Mouse (Mus musculus) Patski (cell line): Measurements from ENCODE around the gene Arl5a. TPM values are rescaled to one million over a fixed set of nuclear protein-coding genes. Genes with fewer than 3 reads are reported as not detected.

Source experiments
- ATAC-seq: fragments of 100-300 bp; one replicate; pipeline ENCODE4 v1.8.0; 2021
- CTCF ChIA-PET: fragments of 350-600 bp; sonication (Branson Sonifier 250); formaldehyde crosslinking; loops from one replicate; lab custom pipeline; 2022; ENCODE audit warnings: inconsistent platforms; lab: Charles Lee
- POLR2A ChIA-PET: fragments of 350-600 bp; sonication (Branson Sonifier 250); formaldehyde crosslinking; loops from one replicate; lab custom pipeline; 2022; ENCODE audit warnings: antibody characterized with exemption, inconsistent platforms; lab: Charles Lee
- DNase-seq: peaks from one replicate; pipeline ENCODE4 v3.0.0-alpha.2; 2011; ENCODE audit warnings: low read depth, low spot score
- H3K27me3 ChIP-seq: fragments of 371-371 bp; one replicate; pipeline ENCODE4 v1.5.1; 2021
- CTCF ChIP-seq: fragments of 100-300 bp; IDR thresholded peaks from one replicate; pipeline ENCODE4 v1.5.1; 2021
- in situ Hi-C: fragments of 300-500 bp; cut with MboI; formaldehyde crosslinking; loops from 3 replicates; pipeline ENCODE4 v1.11.1; 2018; ENCODE audit warnings: low pct_unique_long_range_greater_than_20kb, mixed read lengths
- polyA plus RNA-seq: library from polyadenylated mRNA; unstranded; gene quantifications from one replicate; pipeline ENCODE4 v1.2.3, GENCODE M21; 2021

Arl5a gene
- polyA plus RNA-seq: 35.1 TPM

DNA sequence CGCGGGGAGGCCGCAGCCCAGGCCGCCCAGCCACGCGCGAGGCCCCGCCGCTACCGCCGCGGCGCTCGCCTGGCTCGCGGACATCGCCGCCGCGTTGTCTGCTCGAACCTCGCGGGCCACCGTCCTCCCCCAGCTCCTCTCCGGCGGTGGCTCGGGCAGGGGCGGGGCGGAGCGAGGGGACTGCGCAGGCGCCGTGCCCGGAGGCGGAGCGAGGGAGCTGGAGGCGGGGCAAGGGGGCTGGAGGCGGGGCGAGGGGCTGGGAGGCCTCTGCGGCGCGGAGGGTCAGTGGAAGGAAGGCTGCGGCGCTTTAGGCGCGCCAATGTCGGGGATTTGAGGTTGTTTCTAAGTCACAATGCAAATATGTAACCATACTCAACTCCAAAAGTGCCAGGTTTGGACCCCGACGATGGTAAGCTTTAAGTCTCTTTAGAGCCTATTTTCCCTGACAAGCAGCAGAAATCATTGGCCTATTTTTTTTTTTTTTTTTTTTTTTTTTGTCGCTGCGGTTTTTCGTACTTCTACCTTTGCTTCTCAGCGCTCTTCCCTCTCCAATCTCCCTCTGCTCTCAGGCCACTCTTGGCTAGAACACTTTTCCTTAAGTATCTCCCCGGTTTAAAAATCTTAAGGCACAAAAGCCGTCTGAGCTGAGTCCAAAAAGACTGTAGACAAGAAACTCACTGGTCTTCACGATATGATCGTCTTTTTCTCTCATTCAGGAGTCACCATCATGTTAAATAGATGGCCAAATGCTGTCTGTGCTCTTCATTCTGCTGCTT lies at the start of gene Arl5a:
Arl5a (minus strand) TSS at position 155 of the 776 bp plus-strand sequence.
- H3K27me3 ChIP-seq: no peaks in the 10 kb centered on the region
- peak; percentile 44 for DNase-seq
- ChIA-PET CTCF (interaction anchor here (1.0 to 1.9 kb wide), 3 partner anchors 8 to 166 kb away, joined by 3 to 7 read pairs (median 3); no protein-coding TSS in a partner anchor), POLR2A (interaction anchor here (0.6 to 0.9 kb wide), 4 partner anchors 12 to 88 kb away, joined by 3 to 4 read pairs (median 4); no protein-coding TSS in a partner anchor)
- in situ Hi-C loops: loop anchor here (10.0 kb wide), 1 partner anchor 170 kb away; no protein-coding TSS in a partner anchor
- no peak for TF ChIP-seq CTCF
- peak; percentile 84 for ATAC-seq

DNA sequence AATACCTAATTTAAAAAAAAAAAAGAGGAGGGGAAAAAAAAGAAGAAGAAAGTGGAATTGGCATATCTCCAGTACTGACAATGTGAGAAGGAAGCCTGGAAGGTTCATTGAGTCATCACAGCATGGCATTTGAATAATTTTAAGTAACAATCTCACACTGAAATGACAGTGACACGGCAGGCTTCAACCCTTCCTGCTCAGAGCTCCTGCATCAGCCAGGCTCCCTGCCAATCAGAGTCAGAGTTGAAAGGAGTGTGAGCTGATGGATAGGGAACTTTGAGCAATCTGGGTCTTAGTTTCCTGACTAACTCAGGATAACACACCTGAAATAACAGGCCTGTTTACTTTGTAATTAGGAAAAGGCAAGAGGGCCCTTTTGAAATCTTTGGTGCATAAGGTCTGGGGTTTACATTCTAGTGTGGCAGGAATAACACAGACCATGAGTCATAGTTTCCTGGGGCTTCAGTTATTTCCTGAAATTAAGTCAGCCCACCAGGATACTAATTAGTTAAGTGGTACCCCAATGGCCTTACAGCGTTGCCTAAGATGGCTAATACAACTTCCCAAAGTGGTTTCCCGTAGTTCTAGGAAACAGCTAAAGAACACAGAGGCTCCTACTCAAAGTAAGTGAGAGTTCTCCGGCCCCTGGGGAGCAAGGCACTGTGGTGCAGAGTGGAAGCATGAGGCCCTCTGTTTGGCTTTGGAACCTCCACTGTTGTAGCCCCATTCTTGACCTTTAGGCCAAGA lies 47.0 kb upstream of the Arl5a start:
- in situ Hi-C loops: no loop called here
- POLR2A ChIA-PET: interaction anchor here (1.8 kb wide), 1 partner anchor 12 kb away, joined by 3 read pairs; no protein-coding TSS in a partner anchor
- no peak for TF ChIP-seq CTCF
- ATAC-seq (peak; percentile 60), DNase-seq (peak; percentile 17)
- H3K27me3 ChIP-seq: no peaks in the 10 kb centered on the region
- CTCF ChIA-PET: interaction anchor here (1.2 kb wide), 1 partner anchor 16 kb away, joined by 3 read pairs; no protein-coding TSS in a partner anchor

DNA sequence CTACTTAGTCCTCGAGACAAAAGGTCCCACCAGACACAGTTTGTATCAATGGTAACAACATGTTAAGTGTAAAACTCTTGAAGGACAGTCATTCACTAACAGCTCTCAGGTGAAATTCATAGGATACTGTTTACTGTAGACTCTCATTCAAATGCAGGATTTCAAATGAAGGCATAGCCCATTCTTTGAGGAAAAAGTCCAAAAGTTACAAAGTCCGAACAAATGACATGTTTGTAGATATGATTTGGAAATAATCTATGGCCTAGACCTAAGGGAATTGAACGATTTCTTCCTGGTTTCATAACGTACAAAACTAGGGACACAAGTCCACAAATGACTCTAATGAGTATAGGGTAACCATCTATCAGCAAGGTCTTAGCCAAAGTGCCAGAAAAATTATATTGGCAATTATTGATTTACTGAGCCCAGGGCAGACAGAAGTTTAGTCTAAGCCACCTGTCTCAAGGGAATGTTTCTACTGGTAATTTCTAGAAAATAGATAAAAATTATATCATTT lies 45.4 kb upstream of the Arl5a start:
- DNase-seq (no peak), ATAC-seq (no peak)
- ChIA-PET POLR2A (no interaction called here), CTCF (no interaction called here)
- TF ChIP-seq CTCF: no peak
- no peaks in the 10 kb centered on the region for H3K27me3 ChIP-seq
- in situ Hi-C loops: no loop called here

DNA sequence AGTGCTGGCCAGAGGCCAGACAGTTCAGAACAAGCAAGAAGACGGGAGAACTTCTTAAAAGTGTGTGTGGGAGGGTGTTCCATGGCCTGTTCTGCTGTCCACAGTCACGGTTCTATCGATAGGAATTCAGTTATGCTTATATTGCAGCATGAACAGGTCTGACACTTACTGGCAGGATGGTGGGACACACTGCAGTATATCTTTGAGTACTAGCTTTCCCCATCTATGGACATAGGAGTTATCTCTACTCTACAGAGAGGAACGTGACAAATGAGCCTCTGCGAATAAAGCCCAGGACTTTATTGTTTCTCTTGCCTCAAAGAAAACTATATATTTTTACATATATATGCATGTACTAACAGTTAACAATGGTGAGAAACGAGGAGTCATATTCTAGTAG lies 42.9 kb upstream of the Arl5a start:
- ATAC-seq (no peak), DNase-seq (no peak)
- CTCF ChIA-PET: no interaction called here

DNA sequence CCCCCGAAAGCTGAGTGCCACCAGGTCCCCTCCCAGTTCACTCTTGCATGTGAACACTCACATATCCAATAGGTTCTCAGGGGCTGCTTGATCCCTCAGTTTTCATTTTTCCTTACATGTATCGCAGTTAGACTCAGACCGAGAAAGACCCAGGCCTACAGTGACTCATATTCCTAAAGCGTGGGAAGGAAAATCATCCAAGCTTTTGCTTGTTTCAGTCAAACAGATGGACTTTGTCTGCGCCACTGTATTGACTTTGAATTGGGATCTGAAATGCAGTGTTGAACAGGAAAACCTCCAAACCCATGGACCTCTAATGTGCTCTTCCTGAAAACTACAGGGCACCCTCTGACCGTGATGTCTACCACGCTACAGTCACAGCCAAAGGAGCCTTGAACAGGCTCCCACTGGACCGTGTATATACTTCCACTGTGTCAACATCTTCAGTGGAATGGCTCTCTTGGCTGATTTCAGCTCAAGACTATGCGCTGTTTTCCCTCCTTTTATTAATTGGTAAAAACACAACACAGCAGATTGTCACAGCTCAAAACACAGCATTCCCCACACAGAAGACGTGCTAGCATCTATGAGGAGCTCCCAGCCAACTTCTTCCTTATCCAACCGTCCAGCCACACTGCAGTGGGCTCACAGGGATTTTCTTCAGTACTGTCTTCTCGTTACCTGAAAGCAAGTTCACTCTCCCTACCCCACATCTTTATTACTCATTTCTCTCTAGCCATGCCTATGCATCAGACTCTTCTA lies 36.7 kb upstream of the Arl5a start:
- CTCF ChIA-PET: interaction anchor here (0.8 to 1.0 kb wide), 2 partner anchors 17 to 199 kb away, joined by 3 to 4 read pairs; no protein-coding TSS in a partner anchor
- POLR2A ChIA-PET: interaction anchor here (0.6 kb wide), 1 partner anchor 65 kb away, joined by 4 read pairs; no protein-coding TSS in a partner anchor
- no peak for DNase-seq
- no peak for ATAC-seq
- no peak for TF ChIP-seq CTCF
- in situ Hi-C loops: no loop called here
- no peaks in the 10 kb centered on the region for H3K27me3 ChIP-seq

More for the DNA sequence above, 42.9 kb upstream of the Arl5a start:
- no peaks in the 10 kb centered on the region for H3K27me3 ChIP-seq
- TF ChIP-seq CTCF: no peak
- in situ Hi-C loops: no loop called here
- POLR2A ChIA-PET: no interaction called here

DNA sequence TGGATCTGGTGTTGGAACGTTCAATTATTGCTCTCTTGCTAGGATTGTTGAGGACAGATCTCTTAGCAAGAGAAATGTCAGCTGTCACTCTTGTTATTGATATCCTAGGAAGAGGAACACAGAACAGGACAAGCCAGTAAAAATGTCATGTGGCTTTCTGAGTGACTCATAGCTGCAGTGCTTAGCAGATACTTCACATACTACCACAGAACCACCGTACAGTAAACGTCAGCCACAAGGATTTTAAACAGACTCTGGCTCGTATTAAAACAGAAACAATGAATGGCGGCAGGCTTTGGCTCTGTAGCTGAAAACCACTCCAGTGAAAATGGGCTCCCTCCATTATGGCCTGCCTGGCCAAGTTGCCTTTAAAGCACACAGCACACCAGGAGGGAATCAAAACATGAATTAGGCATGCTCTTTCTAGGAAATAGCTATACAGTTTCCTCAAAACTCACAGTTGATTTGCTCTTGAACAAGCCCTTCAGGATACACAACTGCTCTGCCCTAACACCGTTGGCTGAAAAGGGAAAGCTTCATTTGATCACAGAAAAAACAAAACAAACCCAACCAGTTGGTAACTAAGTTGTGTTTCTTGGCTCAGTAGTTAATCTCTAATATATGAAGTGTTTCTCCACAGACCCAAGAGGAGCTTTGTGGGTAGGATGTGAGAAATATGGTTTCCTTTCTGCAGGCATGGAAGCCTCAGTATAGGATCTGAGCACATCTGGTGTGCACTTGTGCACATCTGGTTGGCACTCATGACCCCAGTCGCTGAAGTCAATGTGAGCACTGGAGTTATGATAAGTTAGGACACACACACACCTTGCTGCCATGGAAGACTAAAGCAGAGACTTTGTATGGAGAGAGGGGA lies 31.1 kb upstream of the Arl5a start:
- CTCF ChIA-PET: interaction anchor here (0.8 to 1.1 kb wide), 4 partner anchors 9 to 135 kb away, joined by 3 read pairs; no protein-coding TSS in a partner anchor
- ATAC-seq: no peak

DNA sequence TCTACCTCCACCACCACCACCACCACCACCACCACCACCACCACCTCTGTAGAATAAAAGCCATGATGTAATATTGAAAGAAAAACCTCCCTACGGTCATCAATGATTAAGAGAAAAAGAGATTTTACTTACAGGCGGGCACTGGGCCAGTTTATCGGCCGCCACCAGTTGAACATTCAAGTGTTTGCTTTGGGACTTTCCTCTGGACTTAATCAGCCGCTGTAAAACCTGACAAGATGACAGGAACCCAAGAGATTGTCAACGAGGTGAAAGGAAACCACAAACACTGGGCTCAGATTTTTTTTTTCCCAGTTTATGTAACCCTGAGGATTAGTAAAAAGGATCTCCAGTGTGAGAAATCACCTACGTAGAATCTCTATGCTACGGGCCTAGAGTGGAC lies 25.1 kb upstream of the Arl5a start:
- ATAC-seq (no peak), DNase-seq (no peak)
- no peak for TF ChIP-seq CTCF
- no peaks in the 10 kb centered on the region for H3K27me3 ChIP-seq
- ChIA-PET POLR2A (no interaction called here), CTCF (interaction anchor here (3.6 kb wide), 1 partner anchor 15 kb away, joined by 11 read pairs; no protein-coding TSS in a partner anchor)
- in situ Hi-C loops: no loop called here

More for the DNA sequence above, 31.1 kb upstream of the Arl5a start:
- no peak for DNase-seq
- POLR2A ChIA-PET: interaction anchor here (0.6 kb wide), 1 partner anchor 13 kb away, joined by 3 read pairs; no protein-coding TSS in a partner anchor
- no peaks in the 10 kb centered on the region for H3K27me3 ChIP-seq
- no peak for TF ChIP-seq CTCF
- in situ Hi-C loops: no loop called here

DNA sequence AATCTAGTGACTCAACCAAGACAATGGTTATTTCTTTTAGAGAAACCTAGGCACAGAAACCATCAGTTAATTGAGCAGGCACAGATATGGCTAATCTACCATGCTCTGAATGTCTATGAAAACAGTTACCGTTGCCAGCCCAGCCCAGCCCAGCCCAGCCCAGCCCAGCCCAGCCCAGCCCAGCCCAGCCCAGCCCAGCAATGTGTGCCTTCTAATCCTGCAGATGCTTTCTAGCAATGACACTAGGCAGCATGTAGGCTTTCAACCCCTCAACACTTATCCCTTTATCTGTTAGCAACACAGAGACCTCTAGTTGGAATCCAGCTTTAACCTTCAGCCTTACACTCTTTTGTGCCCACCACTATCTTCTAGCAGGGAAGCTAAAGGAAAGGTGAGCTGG lies 24.2 kb upstream of the Arl5a start:
- POLR2A ChIA-PET: no interaction called here
- no peak for ATAC-seq
- CTCF ChIA-PET: interaction anchor here (3.6 kb wide), 1 partner anchor 14 kb away, joined by 11 read pairs; no protein-coding TSS in a partner anchor
- DNase-seq: no peak
- no peaks in the 10 kb centered on the region for H3K27me3 ChIP-seq
- in situ Hi-C loops: no loop called here
- TF ChIP-seq CTCF: no peak

DNA sequence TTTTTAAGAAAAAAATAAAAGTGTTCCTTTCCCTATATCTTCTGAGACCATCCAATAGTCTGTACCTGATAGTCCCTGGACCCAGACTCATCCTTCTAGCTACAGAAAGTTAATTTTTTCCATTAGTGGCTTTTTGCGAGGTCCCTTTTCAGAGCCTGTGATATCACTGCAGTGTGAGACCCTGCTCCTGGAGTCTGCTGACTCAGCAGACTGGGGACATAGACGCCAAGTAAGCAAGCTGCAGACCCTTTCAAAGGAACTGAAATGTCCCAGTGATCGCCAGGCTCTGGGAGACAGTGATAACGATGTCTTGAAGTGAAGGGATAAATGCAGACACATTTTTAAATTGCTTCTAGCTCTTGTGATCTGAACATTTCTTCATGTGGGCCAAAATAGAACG lies 21.9 kb upstream of the Arl5a start:
- ChIA-PET POLR2A (no interaction called here), CTCF (interaction anchor here (0.6 kb wide), 1 partner anchor 9 kb away, joined by 3 read pairs; no protein-coding TSS in a partner anchor)
- ATAC-seq (no peak), DNase-seq (no peak)
- no peaks in the 10 kb centered on the region for H3K27me3 ChIP-seq
- in situ Hi-C loops: no loop called here
- TF ChIP-seq CTCF: no peak
